Mouse (Mus musculus): Measurements from ENCODE around the gene Cyp2w1.

- TF ChIP-seq POLR2A (IDR thresholded peaks at IDR 0.05; ENCODE audit: borderline replicate concordance, extremely low read depth, low read depth, low read length) (no peak), CTCF (IDR thresholded peaks at IDR 0.05; ENCODE audit: insufficient read depth, low read length) (no peak)
These were observed 25.8 kb downstream of the Cyp2w1 start for GRCm38 (mm10) chr5:139378271-139378556.

Data from lung, adult 2 months (tissue).